Mouse (Mus musculus) adrenal gland, adult (tissue): Measurements from ENCODE around the gene Gm20777.
"Not testable (repeated sequence)": the region's sequence is repeated elsewhere in the genome, so short reads cannot be mapped to it uniquely, and the experiment has no call there.

ENCODE experiments used
- DNase-seq, 2 experiments: peaks; one replicate each; pipeline ENCODE4 v3.0.0; 2022 to 2023; ENCODE audit warnings: low spot score in 1 of 2; ENCODE audit not compliant: inconsistent age in 2 of 2

The Gm20777 gene

GRCm38 (mm10) chrY:10752350-10752749, at the start of gene Gm20777:
Gm20777 (minus strand) TSS chrY:10752450.
- not testable (repeated sequence) for DNase-seq

GRCm38 (mm10) chrY:10709551-10709950, 42.7 kb downstream of the Gm20777 start:
- DNase-seq = peak; percentile 82 to 90

GRCm38 (mm10) chrY:10708761-10709160, 43.5 kb downstream of the Gm20777 start:
- DNase-seq = peak; percentile 6 to 17

GRCm38 (mm10) chrY:10708226-10708625, 44.0 kb downstream of the Gm20777 start:
- DNase-seq = peak; percentile 8 to 18

GRCm38 (mm10) chrY:10706686-10707085, 45.6 kb downstream of the Gm20777 start:
- peak; percentile 2 to 13 for DNase-seq
